Mouse (Mus musculus): Measurements from ENCODE around the gene Dnm1l.
"Not testable (repeated sequence)": the region's sequence is repeated elsewhere in the genome, so short reads cannot be mapped to it uniquely, and the experiment has no call there.

The Dnm1l gene

GRCm38 (mm10) chr16:16358481-16359100 is at the start of gene Dnm1l:
Dnm1l (minus strand) TSS chr16:16358959.
- in situ Hi-C loops (cut with MboI): no loop called here

GRCm38 (mm10) chr16:16367217-16367616 is 8.5 kb upstream of the Dnm1l start:
- in situ Hi-C loops (cut with MboI): not testable (repeated sequence)

GRCm38 (mm10) chr16:16359101-16359482 is 333 bp upstream of the Dnm1l start:
- in situ Hi-C loops (cut with MboI): not testable (repeated sequence)

- in situ Hi-C loops (cut with MboI): no loop called here
Observed at GRCm38 (mm10) chr16:16357908-16358307, 851 bp downstream of the Dnm1l start.

- in situ Hi-C loops (cut with MboI): no loop called here
Observed at GRCm38 (mm10) chr16:16346420-16346819, 12.3 kb downstream of the Dnm1l start.

GRCm38 (mm10) chr16:16325775-16326336 is 32.9 kb downstream of the Dnm1l start:
- in situ Hi-C loops (cut with MboI): no loop called here

- in situ Hi-C loops (cut with MboI): no loop called here
Observed at GRCm38 (mm10) chr16:16311319-16311718, 47.4 kb downstream of the Dnm1l start.

GRCm38 (mm10) chr16:16303888-16304287 is 54.9 kb downstream of the Dnm1l start:
- in situ Hi-C loops (cut with MboI): no loop called here

GRCm38 (mm10) chr16:16303138-16303827 is 55.5 kb downstream of the Dnm1l start:
- in situ Hi-C loops (cut with MboI): no loop called here

GRCm38 (mm10) chr16:16302369-16303137 is 56.2 kb downstream of the Dnm1l start, which contains the start of gene Yars2:
Yars2 (plus strand) TSS chr16:16302965.
- in situ Hi-C loops (cut with MboI): no loop called here

- in situ Hi-C loops (cut with MboI): no loop called here
Observed at GRCm38 (mm10) chr16:16273752-16274151, 85.0 kb downstream of the Dnm1l start.

- in situ Hi-C loops (cut with MboI): no loop called here
Observed at GRCm38 (mm10) chr16:16272978-16273377, 85.8 kb downstream of the Dnm1l start.

GRCm38 (mm10) chr16:16262436-16262835 is 96.3 kb downstream of the Dnm1l start:
- in situ Hi-C loops (cut with MboI): no loop called here
